Mouse (Mus musculus): ENCODE measurements around the gene Lypd6. TPM values are rescaled to one million over a fixed set of nuclear protein-coding genes. Genes with fewer than 3 reads are reported as not detected.

Gene Lypd6
- total RNA-seq, 2 experiments from 2014 or later = 0.82 to 1.3 TPM

DNA sequence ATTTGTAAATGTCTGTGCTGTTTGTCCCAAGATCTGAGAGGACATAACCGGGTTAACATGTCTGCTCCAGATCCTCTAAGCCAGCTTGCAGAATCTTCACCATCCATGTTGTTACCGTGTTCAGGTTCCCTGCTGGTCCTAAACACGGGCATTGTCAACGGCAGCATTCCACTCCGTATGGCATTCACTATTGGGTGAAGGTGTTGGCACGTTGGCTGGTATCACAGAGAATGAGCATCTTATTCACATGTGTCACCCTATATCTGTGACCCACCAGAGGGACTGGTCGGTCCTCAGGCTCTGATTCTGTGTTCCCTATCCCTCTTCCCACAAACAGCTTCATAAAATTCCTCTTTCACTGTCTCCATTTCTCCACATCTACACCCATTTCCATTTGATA, 52.9 kb downstream of the Lypd6 start:
- no peak for TF ChIP-seq CTCF (IDR thresholded peaks at IDR 0.05)
- DNase-seq = no peak
- no peak overlapping the region for H3K4me3 ChIP-seq
- no peak overlapping the region for H3K27ac ChIP-seq
- intact Hi-C loops (cut with DNase I) = no loop called here

DNA sequence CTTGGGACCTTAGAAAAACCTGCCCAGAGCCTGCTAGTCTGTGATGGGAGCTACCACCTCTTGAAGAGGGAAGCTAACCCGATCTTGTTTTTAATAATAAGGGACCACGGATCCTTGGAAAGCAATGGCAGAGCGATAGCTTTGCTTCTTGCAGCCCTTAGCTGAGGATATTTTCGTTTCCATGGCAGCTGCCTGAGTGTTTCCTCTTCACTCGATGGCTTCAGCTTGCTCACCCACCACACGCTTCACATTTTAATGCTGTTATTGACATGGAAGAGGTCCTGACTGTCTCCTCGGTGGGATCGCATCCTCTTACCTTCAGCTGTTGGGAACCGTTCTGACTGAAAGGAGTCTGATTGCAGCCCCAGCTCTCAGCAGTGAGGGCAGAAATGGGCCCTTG, 54.6 kb downstream of the Lypd6 start:
- DNase-seq = no peak
- intact Hi-C loops (cut with DNase I) = no loop called here
- no peak overlapping the region for H3K4me3 ChIP-seq
- no peak for TF ChIP-seq CTCF (IDR thresholded peaks at IDR 0.05)
- no peak overlapping the region for H3K27ac ChIP-seq

DNA sequence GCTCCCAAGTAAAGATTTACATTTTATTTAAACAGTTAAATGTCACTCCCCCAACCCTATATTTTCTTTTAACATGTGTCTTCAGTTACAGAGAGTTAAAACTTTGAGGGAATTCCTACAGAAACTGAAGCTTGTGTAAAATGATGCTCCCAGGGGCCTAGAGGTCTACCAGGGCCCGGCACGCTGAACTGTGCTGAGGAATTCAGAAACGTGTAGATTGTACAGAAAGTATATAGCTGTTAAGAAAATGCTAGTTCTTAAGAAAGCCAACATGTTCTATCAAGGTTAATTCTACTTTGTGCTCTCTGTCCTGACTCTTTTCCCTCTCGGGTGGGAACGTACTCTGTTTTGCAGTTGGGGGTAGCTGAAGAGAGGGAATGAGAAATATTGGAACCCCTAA, 57.1 kb downstream of the Lypd6 start:
- no peak for TF ChIP-seq CTCF (IDR thresholded peaks at IDR 0.05)
- Histone ChIP-seq H3K4me3 (no peak overlapping the region), H3K27ac (no peak overlapping the region)
- DNase-seq = no peak
- intact Hi-C loops (cut with DNase I) = no loop called here

DNA sequence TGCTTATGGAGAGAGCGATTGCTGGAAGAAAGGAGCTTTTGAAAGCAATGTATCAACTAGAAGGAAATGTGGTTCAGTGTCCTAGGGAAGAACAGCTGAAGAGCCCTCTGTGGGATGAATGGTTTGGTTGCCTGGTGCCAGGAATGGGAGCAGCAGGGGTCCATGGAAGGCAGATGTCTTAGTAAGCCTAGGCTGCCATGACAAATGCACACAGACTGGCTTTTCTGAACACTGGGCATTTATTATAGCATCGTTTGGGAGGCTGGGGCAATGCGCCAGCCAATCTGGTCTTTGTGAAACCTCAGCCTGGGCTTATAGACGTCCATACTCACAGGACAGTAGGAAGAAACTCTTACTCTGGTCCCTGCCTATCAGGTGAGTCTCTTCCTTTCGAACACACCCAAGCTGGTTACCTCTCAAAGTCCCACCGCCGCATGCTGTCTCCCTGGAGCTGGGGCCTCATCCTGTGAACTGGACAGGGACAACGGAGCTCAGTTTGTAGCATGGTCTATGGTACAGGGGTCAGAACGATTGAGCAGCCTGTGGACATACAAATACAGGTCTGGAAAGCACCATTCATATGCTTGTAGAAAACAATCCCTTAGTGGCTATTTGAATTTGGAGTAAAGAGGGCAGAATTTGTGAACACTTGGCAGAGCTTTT, 61.4 kb downstream of the Lypd6 start:
- DNase-seq = no peak
- Histone ChIP-seq H3K27ac (no peak overlapping the region), H3K4me3 (no peak overlapping the region)
- TF ChIP-seq CTCF (IDR thresholded peaks at IDR 0.05) = no peak
- intact Hi-C loops (cut with DNase I) = no loop called here

DNA sequence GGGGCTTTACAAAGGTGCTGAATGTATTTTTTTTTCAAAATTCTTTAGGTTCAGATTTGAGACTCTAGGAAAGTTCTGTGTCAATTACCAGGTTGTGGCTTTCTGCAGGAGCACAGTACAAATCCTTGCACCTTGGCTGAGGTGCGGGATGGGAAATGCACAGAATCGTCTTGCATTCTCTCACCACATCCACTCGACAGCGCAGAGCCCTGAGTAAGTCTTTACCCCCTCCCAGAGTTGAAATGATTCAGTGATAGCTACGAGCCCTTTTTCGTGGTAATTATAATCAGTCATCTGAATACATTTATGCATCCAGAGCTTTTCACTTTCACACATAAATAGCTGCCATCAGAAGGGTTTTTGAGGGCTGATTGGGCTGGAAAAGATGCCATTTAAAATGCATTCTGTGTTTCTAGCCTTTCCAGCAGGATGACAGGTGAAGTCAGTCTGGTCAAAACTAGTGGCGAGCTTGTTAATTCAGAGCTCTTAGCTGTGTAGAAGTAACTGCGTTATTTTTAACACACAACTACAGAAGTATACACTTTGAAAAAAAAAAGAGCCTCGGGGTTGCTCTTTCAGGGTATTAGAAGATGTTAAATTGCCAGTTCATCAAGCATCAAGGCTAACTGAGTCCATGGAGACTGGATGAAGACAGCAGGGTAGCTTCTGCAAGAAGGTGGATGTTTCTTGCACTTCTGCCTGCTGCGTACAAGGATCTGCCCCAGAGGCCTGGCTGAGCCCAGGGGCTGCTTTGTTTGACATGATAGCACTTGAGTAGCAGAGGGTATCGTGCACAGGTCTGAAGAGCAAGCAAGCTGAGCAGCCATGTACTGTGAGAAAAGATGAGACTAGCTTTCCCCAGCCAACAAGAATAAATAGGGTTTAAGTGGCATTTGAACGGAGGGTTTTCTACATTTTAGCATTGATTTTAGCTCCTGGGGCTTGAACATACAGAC, 62.4 kb downstream of the Lypd6 start:
- Histone ChIP-seq H3K27ac (no peak overlapping the region), H3K4me3 (no peak overlapping the region)
- no peak for TF ChIP-seq CTCF (IDR thresholded peaks at IDR 0.05)
- intact Hi-C loops (cut with DNase I) = no loop called here
- DNase-seq = no peak

DNA sequence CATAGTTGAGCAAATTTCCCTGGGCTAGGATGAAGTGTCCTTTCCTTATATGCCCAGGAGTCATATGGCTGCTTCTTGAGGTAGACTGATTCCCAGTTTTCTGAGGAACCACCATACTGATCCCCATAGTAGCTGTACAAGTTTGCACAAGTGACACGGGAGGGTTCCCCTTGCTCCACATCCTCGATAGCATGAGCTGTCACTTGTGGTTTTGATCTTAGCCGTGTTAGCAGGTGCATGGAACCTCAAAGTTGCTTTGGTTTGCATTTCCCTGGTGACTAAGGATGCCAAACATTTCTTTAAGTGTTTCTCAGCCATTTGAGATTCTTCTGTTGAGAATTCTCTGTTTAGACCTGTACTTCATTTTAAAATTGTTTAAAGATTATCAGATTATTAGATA, 64.4 kb downstream of the Lypd6 start:
- DNase-seq = no peak
- intact Hi-C loops (cut with DNase I) = no loop called here
- no peak for TF ChIP-seq CTCF (IDR thresholded peaks at IDR 0.05)
- H3K27ac ChIP-seq = no peak overlapping the region
- H3K4me3 ChIP-seq = no peak overlapping the region

DNA sequence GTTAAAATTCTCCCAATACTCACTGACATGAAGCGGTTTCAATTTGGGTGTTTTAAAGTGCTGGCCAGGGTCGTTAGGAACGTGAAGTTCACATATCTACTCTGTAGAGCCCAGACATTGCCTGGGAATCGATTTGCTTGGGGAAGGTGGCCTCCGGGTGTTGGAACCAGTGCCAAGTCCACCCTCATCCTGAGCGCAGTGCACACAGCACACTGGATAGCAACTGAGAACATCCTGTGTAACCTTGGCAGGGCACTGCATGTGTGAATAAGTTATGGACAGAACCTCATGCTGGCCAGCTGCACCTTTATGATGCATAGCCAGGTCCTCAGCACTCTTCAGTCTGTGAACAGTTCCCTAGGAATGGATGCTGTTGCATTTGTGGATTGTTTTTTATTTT, 77.4 kb downstream of the Lypd6 start:
- TF ChIP-seq CTCF (IDR thresholded peaks at IDR 0.05) = no peak
- DNase-seq = no peak
- intact Hi-C loops (cut with DNase I) = no loop called here
- Histone ChIP-seq H3K27ac (no peak overlapping the region), H3K4me3 (no peak overlapping the region)

DNA sequence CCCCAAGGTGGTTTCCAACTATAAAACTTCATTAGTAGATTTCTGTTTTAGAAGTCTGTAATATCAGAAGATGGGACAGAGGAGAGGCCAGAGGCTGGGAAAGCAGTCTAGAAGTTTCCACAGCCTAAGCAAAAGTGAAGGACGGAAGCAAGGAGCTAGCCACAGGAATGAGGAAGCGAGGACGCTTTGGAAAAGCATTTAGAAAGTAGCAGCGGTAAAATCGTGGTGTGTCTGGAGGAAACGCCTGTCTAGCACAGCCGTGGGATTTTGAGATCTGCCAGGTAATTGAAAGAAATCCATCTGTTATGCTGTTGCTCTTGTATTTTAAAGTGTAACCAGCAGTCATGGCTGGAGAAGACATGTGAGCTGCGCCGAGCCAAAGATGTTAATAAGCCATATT, 81.1 kb downstream of the Lypd6 start:
- DNase-seq = no peak
- H3K27ac ChIP-seq = no peak overlapping the region
- no peak overlapping the region for H3K4me3 ChIP-seq
- TF ChIP-seq CTCF (IDR thresholded peaks at IDR 0.05) = no peak
- intact Hi-C loops (cut with DNase I) = no loop called here

DNA sequence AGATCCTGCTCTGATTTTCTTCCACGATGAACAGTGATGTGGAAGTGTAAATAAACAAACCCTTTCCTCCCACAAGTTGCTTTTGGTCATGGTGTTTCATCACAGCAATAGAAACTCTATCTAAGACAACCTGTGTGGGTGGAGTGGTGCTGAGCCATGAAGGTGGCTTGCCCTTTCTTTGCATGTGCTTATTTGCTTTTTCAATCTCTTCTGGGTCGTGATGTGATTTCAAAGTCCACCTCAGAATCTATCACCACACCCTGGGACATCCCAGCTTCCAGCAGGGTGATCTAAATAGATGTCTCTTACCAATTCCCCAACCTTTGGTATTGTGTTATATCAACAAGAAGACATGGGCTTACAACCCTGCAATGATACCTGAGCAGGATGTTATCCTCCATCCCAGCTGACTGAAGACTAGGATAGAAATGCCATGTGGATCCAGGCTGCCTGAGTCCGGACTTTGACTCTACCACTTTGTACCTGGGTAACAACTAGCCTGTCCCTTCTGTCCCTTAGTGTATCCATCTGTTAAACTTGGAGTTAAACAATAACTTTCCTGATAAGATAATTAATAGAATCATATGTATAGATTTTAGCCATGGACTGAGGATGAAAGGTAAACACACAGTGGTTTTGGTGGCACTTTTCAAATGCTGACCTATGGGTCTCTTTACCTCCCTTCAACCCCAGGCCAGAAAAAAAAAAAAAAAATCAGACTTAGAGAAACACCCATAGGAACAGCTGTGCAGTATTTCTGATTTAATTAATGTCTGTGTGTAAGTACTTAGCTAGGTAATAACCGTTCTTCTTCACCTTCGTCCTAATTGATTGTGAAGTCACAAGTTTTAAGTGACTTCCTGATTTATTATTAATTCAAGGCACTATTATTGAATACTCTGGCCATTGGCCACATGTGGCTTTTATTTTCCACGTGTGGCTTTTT, 83.3 kb downstream of the Lypd6 start:
- Histone ChIP-seq H3K4me3 (no peak overlapping the region), H3K27ac (no peak overlapping the region)
- no peak for TF ChIP-seq CTCF (IDR thresholded peaks at IDR 0.05)
- intact Hi-C loops (cut with DNase I) = no loop called here
- DNase-seq = no peak

DNA sequence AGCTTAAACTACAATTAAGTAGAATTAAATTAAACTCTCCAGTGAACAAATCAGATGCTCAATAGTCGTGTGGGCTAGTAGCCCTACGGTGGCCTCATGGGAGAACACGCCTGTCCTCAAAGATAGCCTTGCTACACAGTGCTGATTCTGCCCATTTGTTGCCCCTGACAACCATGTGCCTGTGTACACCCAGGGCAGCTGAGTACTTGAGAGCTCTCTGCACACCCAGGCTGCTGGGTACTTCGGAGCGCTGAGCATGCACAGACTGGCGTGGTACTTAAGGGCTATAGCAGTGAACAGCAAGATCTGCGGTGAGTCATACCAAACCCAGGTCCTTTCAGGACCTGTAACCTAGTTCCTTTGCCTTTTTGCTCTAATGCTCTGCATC, 84.0 kb downstream of the Lypd6 start:
- intact Hi-C loops (cut with DNase I) = no loop called here
- H3K27ac ChIP-seq = no peak overlapping the region
- no peak overlapping the region for H3K4me3 ChIP-seq
- TF ChIP-seq CTCF (IDR thresholded peaks at IDR 0.05) = no peak
- no peak for DNase-seq

DNA sequence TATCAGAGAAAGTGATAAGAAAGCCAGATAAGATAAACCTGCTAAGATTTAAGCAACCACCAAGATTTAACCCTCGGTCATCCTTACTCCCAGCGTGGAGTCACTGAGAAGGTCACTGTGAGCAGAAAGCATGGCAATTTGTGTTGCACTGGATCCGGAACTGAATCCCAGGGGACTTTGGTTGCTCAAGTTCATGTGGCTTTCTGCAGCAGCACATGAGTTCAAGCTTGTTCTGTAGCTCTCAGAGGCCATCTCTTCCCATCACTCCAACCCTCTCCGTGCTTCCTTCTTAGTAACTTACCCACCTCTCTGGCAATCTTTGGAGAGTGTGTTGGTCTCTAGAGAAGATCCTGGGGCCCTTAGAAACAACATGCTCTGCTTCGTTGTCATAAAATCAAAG, 84.6 kb downstream of the Lypd6 start:
- no peak for TF ChIP-seq CTCF (IDR thresholded peaks at IDR 0.05)
- H3K4me3 ChIP-seq = no peak overlapping the region
- no peak for DNase-seq
- intact Hi-C loops (cut with DNase I) = no loop called here
- H3K27ac ChIP-seq = no peak overlapping the region

DNA sequence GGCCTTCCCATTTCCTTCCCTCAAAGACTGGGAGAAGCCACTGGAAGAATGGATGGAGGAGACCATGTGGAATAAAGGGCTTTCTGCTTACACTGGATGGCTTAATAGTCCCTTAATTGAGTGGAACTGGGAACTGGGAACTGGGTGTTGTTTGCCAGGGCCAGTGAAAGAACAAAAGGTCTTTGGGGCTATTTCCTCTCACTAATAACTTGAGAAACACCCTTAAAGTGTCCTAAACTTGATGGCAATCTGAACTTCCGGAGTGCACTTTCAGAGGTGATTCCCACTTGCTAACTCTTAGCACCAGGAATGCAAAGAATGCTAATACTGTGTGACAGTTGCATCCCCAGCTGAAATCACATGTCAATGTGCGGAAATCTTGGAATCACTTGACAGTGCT, 85.2 kb downstream of the Lypd6 start:
- no peak overlapping the region for H3K27ac ChIP-seq
- H3K4me3 ChIP-seq = no peak overlapping the region
- intact Hi-C loops (cut with DNase I) = no loop called here
- no peak for DNase-seq
- no peak for TF ChIP-seq CTCF (IDR thresholded peaks at IDR 0.05)

DNA sequence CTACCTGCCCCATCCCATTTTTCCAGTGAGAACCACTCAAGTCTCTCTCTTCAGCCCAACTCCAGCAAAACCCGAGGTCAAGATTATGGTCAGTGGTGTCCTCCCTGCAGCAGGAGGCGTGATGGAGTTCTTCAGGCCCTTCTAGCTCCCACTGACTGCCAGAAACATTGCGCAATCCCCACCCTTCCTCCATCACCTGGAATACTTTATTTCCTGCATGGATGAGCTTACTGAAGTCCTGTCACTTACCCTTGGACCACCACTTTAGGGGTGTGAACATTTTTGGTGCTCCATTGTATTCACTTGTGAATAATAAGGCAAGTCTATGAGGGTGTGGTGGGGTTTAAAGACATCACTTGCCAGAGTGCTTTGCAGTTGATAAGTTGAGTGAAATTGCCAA, 85.7 kb downstream of the Lypd6 start:
- Histone ChIP-seq H3K4me3 (no peak overlapping the region), H3K27ac (no peak overlapping the region)
- DNase-seq = no peak
- intact Hi-C loops (cut with DNase I) = no loop called here
- TF ChIP-seq CTCF (IDR thresholded peaks at IDR 0.05) = no peak

All from gastrocnemius, adult 2 months (tissue).